Mouse (Mus musculus): ENCODE data around the gene Ptpn3. TPM values are rescaled to one million over a fixed set of nuclear protein-coding genes. Genes with fewer than 3 reads are reported as not detected.

The Ptpn3 gene
- polyA plus RNA-seq (2017; shearing (Covaris generic)), result 2.1 TPM

GRCm38 (mm10) chr4:57301410-57302313, at the start of gene Ptpn3:
Gene Ptpn3, minus strand, starts transcription at chr4:57301837.

GRCm38 (mm10) chr4:57143026-57143937, 158.4 kb downstream of the Ptpn3 start, which contains the start of gene Epb41l4b:
Gene Epb41l4b, minus strand, starts transcription at chr4:57143437.

Other genes starting within 250 kb of the Ptpn3 start
- gene Epb41l4b, start 158.4 kb downstream of the Ptpn3 start, polyA plus RNA-seq (2017; shearing (Covaris generic)), result 0.11 TPM
- gene Palm2, start 132.4 kb upstream of the Ptpn3 start, polyA plus RNA-seq (2017; shearing (Covaris generic)), result not detected

Measured in activated CD4-positive, CD25-positive, alpha-beta regulatory T cell, adult 9 weeks (primary cell).